In genomic region chr10:43870752-43871151, GRCm38 (mm10) we compare ENCODE assay signal across 9 mouse cellular contexts. TPM values are rescaled to one million over a fixed set of nuclear protein-coding genes. Genes with fewer than 3 reads are reported as not detected.
DNase-seq lines count a peak whose midpoint lies in the region; ATAC-seq and TF ChIP-seq lines count a peak whose summit lies in the region.
"Had no signal": no experiment of that assay in that cellular context is flagged by ENCODE, and none has a peak within 500 bp of the region (broad histone marks: within the 10 kb centered on the region; RNA-seq: fewer than 3 reads in every experiment).

No protein-coding gene starts in this region.

- DNase-seq in adrenal gland, adult 18-20 months (ENCODE audit: low spot score in 2 of 2): peak; percentile 5 to 45
- DNase-seq in adrenal gland, adult 8-10 months: no peak
- peak; percentile 27 for DNase-seq in kidney, postnatal 0 days (ENCODE audit: low spot score)
- no peak for DNase-seq in kidney, adult 11 months
- DNase-seq in NIH3T3 (ENCODE audit: low read depth): peak; percentile 52
- DNase-seq in lung, postnatal 25 days (ENCODE audit: low spot score): peak; percentile 23
- DNase-seq in thymus, postnatal 10 days (ENCODE audit: low spot score in 2 of 2): peak; percentile 11 to 44

- H3K27ac ChIP-seq in kidney, postnatal 0 days: no peak overlapping the region
- H3K27ac ChIP-seq in embryonic fibroblast, embryonic 13.5 days (ENCODE audit: insufficient read depth, low read length): no peak overlapping the region

- TF ChIP-seq POLR2A in embryonic fibroblast, embryonic 13.5 days (IDR thresholded peaks at IDR 0.05; ENCODE audit: low read depth, low read length): no peak

- no peak overlapping the region for H3K4me2 ChIP-seq in kidney, postnatal 0 days (ENCODE audit: low read length)

- TF ChIP-seq CTCF in kidney, postnatal 0 days (IDR thresholded peaks at IDR 0.05; ENCODE audit: low read depth): peak; percentile 76
- peak; percentile 62; the same call in 1 of the 2 replicates for TF ChIP-seq CTCF in embryonic fibroblast, embryonic 13.5 days (IDR thresholded peaks at IDR 0.05; ENCODE audit: borderline replicate concordance, insufficient read depth, low read length)

- ATAC-seq in kidney, postnatal 0 days (replicated peaks; ENCODE audit: low FRiP score, low read depth): no peak

- H3K36me3 ChIP-seq in kidney, postnatal 0 days (ENCODE audit: insufficient read depth, low read length): no peaks in the 10 kb centered on the region

- no peaks in the 10 kb centered on the region; the same call in 1 of the 2 replicates for H3K9me3 ChIP-seq in kidney, postnatal 0 days (replicated peaks; ENCODE audit: low read length)

- H3K4me3 ChIP-seq in kidney, postnatal 0 days (replicated peaks; ENCODE audit: low read depth, low read length): no peak overlapping the region
- H3K4me3 ChIP-seq in embryonic fibroblast, embryonic 13.5 days (ENCODE audit: insufficient read depth, low read length): no peak overlapping the region
- H3K4me3 ChIP-seq: myocyte had no signal

- no peaks in the 10 kb centered on the region for H3K27me3 ChIP-seq in kidney, postnatal 0 days (ENCODE audit: insufficient read depth, low read length)

- WGBS in kidney, postnatal 0 days: 68% methylated on average over 10 of the region's 10 CpGs

- no peaks in the 10 kb centered on the region for H3K4me1 ChIP-seq in kidney, postnatal 0 days (replicated peaks; ENCODE audit: insufficient read depth, low read length)
- H3K4me1 ChIP-seq in embryonic fibroblast, embryonic 13.5 days (ENCODE audit: control insufficient read depth, insufficient read depth, low read length): no peaks in the 10 kb centered on the region

- H3K9ac ChIP-seq in kidney, postnatal 0 days (ENCODE audit: low read depth, low read length): no peak overlapping the region

RNA-seq across cellular contexts. Expression of gene Qrsl1, which starts 30.8 kb away (rescaled TPM):
- 1 to 10 TPM; 9.4 to 9.7 TPM for total RNA-seq in adrenal gland, adult 18-20 months (2021)
- total RNA-seq in adrenal gland, adult 8-10 months (2022): 10 to 100 TPM in 2 of 4 experiments, 1 to 10 TPM in 2; 8.9 to 11.8 (median 10.3) TPM
- 27.4 and 30.0 TPM in 2 replicates for polyA plus RNA-seq in kidney, postnatal 0 days (2015; fragmentation: Nextera tagmentation; extraction: Ambion mirVana)
- 8.9 and 11.6 TPM in 2 replicates for polyA plus RNA-seq in embryonic fibroblast, embryonic 13.5 days (2011; ENCODE audit: insufficient read length, low read depth, missing spikeins)

RNA-seq across cellular contexts. Expression of gene Rtn4ip1, which starts 30.9 kb away (rescaled TPM):
- total RNA-seq in adrenal gland, adult 18-20 months (2021): 10 to 100 TPM; 27.5 to 29.7 TPM
- total RNA-seq in adrenal gland, adult 8-10 months (2022): 10 to 100 TPM; 20.0 to 28.7 (median 26.3) TPM
- 16.1 and 18.9 TPM in 2 replicates for polyA plus RNA-seq in kidney, postnatal 0 days (2015; fragmentation: Nextera tagmentation; extraction: Ambion mirVana)
- 5.3 and 6.4 TPM in 2 replicates for polyA plus RNA-seq in embryonic fibroblast, embryonic 13.5 days (2011; ENCODE audit: insufficient read length, low read depth, missing spikeins)

Comparison
In these comparisons a context has a peak if more than half of its experiments do, and no peak if none do; other contexts are left out.
1. DNase-seq: peak in adrenal gland, adult 18-20 months (2 of 2), kidney, postnatal 0 days (single experiment), NIH3T3 (single experiment), lung, postnatal 25 days (single experiment) and thymus, postnatal 10 days (2 of 2); none in adrenal gland, adult 8-10 months (single experiment) and kidney, adult 11 months (single experiment).